Mouse (Mus musculus) hindbrain, embryonic 12.5 days (tissue): ENCODE results near the gene Cutc. TPM values are rescaled to one million over a fixed set of nuclear protein-coding genes. Genes with fewer than 3 reads are reported as not detected.

ENCODE experiments used
- ATAC-seq: fragments of 200-750 bp; cut with Nextera tagmentation; 2 replicates; pipeline ENCODE4 v1.8.0; 2017; ENCODE audit warnings: moderate TSS enrichment; ENCODE audit not compliant: low FRiP score
- H3K27ac ChIP-seq: fragments of 300-500 bp; sonication (generic); 2 replicates; pipeline ENCODE4 v1.5.1; 2016; ENCODE audit warnings: mild to moderate bottlenecking
- H3K27me3 ChIP-seq: fragments of 300-500 bp; sonication (generic); 2 replicates; pipeline ENCODE4 v1.6.1; 2016; ENCODE audit warnings: mild to moderate bottlenecking
- H3K36me3 ChIP-seq: fragments of 300-500 bp; sonication (generic); 2 replicates; pipeline ENCODE4 v1.6.1; 2016; ENCODE audit warnings: mild to moderate bottlenecking
- H3K4me1 ChIP-seq: fragments of 300-500 bp; sonication (generic); 2 replicates; pipeline ENCODE4 v1.6.1; 2016
- H3K4me2 ChIP-seq: fragments of 300-500 bp; sonication (generic); replicated peaks from 2 replicates; pipeline ENCODE4 v1.6.1; 2016; ENCODE audit warnings: mild to moderate bottlenecking
- H3K4me3 ChIP-seq: fragments of 300-500 bp; sonication (generic); 2 replicates; pipeline ENCODE4 v1.5.1; 2016; ENCODE audit warnings: mild to moderate bottlenecking
- H3K9ac ChIP-seq: fragments of 300-500 bp; sonication (generic); 2 replicates; pipeline ENCODE4 v1.6.1; 2016; ENCODE audit warnings: mild to moderate bottlenecking, moderate library complexity
- H3K9me3 ChIP-seq: fragments of 300-500 bp; sonication (generic); replicated peaks from 2 replicates; pipeline ENCODE4 v1.6.1; 2016; ENCODE audit warnings: mild to moderate bottlenecking
- WGBS: fragments of 180-500 bp; shearing (Covaris S2); methylation state at CpG from one replicate; pipeline ENCODE4 v1.1.7; 2016; 5-methylcytosine and 5-hydroxymethylcytosine counted together
- polyA plus RNA-seq: library from polyadenylated mRNA; unstranded; fragments of >200 nt; fragmentation: Nextera tagmentation; extraction: Ambion mirVana; gene quantifications from 2 replicates; pipeline ENCODE4 v1.2.1, GENCODE M21; 2016

The Cutc gene
- polyA plus RNA-seq, 1 experiment from 2014 or later = 10.1 TPM

DNA sequence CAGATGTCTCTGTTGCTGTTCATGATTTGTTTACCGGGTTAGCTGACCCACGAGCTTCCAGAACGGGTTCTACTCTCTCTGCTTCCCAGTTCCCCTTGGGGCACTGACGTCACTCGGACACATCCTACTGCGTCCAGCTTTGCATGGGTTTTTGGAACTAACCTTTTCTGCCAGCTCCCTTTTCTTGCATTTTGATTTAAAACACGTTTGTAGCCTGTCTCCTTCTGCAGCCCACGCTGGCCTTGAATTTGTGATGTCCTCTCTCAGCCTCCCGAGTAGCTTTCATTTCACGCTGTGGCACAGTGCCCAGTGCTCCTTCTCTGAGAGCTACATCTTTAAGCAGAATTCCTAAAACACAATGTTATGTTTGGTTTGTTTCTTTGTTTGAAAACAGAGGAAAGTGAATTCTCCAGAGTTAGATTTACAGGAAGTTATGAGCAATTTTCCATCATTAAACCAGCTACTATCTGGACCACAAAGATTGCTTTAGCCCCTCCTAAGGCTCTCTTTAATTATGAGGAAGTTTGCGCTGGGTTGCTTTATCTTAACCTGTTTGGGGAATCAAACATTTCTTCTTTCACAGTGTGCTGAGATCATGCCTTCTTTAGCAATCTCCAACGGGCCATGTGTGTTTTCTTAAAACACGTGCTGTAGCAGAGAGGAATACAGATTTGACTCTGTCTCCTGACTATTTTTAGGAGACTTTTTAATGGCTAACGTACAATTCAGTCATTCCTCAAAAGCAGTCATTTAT is 63.0 kb downstream of the Cutc start:
- Histone ChIP-seq H3K27me3 (no peaks in the 10 kb centered on the region), H3K4me2 (no peak overlapping the region), H3K9me3 (no peaks in the 10 kb centered on the region), H3K27ac (no peak overlapping the region), H3K36me3 (no peaks in the 10 kb centered on the region), H3K4me3 (no peak overlapping the region), H3K4me1 (no peaks in the 10 kb centered on the region), H3K9ac (no peak overlapping the region)
- no peak for ATAC-seq
- WGBS = 75% methylated on average over 14 of the region's 14 CpGs

Other genes with a start within 250 kb of the Cutc start
- 54.9 and 58.5 TPM in 2 replicates for gene Got1, start 228.4 kb upstream of the Cutc start, polyA plus RNA-seq
- 0.21 and 0.22 TPM in 2 replicates for gene Nkx2-3, start 140.7 kb upstream of the Cutc start, polyA plus RNA-seq
- gene Slc25a28, start 78.1 kb upstream of the Cutc start, polyA plus RNA-seq = 17.0 and 17.4 TPM in 2 replicates
- 10.5 and 12.5 TPM in 2 replicates for gene Entpd7, start 63.3 kb upstream of the Cutc start, polyA plus RNA-seq
- gene Cox15, start within 50 bp of the Cutc start, polyA plus RNA-seq = 12.0 and 13.7 TPM in 2 replicates
- gene Abcc2, start 29.2 kb downstream of the Cutc start, polyA plus RNA-seq = not detected in 2 replicates
- 14.5 and 16.9 TPM in 2 replicates for gene Dnmbp, start 187.2 kb downstream of the Cutc start, polyA plus RNA-seq
- 0.20 and 0.26 TPM in 2 replicates for gene Cpn1, start 233.6 kb downstream of the Cutc start, polyA plus RNA-seq